7 mouse cellular contexts compared by ENCODE assay signal in the genomic region with DNA sequence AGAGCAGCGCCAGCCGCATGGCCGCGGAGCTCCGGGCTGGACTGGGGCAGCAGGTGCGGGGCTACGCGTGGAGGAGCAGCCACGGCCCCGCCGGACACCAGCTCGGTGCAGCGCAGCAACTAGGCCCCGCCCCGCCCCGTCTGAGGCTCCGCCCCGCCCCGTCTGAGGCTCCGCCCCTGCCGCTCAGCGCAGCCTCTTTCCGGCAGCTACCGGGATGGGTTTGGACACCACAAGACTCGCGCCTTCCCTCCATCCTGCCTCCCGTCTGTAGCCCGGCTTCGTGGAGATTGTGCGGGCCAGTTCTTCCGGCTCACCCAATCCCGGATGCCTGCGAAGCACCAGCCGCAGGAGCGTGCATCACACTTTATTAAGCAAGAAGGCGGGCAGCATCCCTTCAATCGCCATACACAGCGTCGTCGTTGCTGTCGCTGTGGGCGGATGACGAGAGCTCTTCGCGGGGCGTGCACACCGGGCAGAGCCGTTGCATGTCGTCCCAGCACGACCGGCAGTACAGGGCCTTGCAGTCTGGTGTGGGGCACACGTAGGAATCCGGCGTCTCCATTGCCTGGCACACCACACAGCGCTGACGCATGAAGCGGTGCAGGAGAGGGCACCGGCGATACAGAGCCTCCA. TPM values are rescaled to one million over a fixed set of nuclear protein-coding genes. Genes with fewer than 3 reads are reported as not detected.
DNase-seq lines count a peak whose midpoint lies in the region; ATAC-seq lines count a peak whose summit lies in the region.

TSS of gene Adam15 (minus strand) at position 128 of the 633 bp plus-strand sequence.

- peak within 1 kb of the TSS; percentile 69 for H3K4me2 ChIP-seq in embryonic facial prominence, embryonic 11.5 days (ENCODE audit: low read depth, low read length)
- H3K4me2 ChIP-seq in midbrain, embryonic 12.5 days (replicated peaks): peak within 1 kb of the TSS; percentile 93

- peak within 1 kb of the TSS; percentile 44 for H3K4me3 ChIP-seq in embryonic facial prominence, embryonic 11.5 days (ENCODE audit: low read depth, low read length)
- H3K4me3 ChIP-seq in limb, embryonic 10.5 days: peak within 1 kb of the TSS; percentile 67
- peak within 1 kb of the TSS; percentile 60 for H3K4me3 ChIP-seq in midbrain, embryonic 12.5 days

- no peak within 1 kb of the TSS for H3K27ac ChIP-seq in embryonic facial prominence, embryonic 11.5 days (replicated peaks; ENCODE audit: low read depth, low read length)
- peak within 1 kb of the TSS; percentile 69 for H3K27ac ChIP-seq in limb, embryonic 10.5 days
- H3K27ac ChIP-seq in midbrain, embryonic 12.5 days (replicated peaks): peak within 1 kb of the TSS; percentile 44

- peak within 1 kb of the TSS; percentile 47 for H3K9ac ChIP-seq in embryonic facial prominence, embryonic 11.5 days (replicated peaks; ENCODE audit: low read length)
- peak within 1 kb of the TSS; percentile 62 for H3K9ac ChIP-seq in midbrain, embryonic 12.5 days (replicated peaks)

- WGBS in embryonic facial prominence, embryonic 11.5 days: 1% methylated on average over 45 of the region's 59 CpGs
- 1% methylated on average over 59 of the region's 59 CpGs for WGBS in limb, embryonic 10.5 days
- WGBS in midbrain, embryonic 12.5 days: 1% methylated on average over 57 of the region's 59 CpGs

- H3K27me3 ChIP-seq in embryonic facial prominence, embryonic 11.5 days (ENCODE audit: control insufficient read depth, insufficient read depth, low read length): peaks cover 2% of the 10 kb centered on the region; the same call in 1 of the 2 replicates
- H3K27me3 ChIP-seq in limb, embryonic 10.5 days (ENCODE audit: low read depth, poor library complexity, severe bottlenecking): peaks cover 65% of the 10 kb centered on the region
- H3K27me3 ChIP-seq in midbrain, embryonic 12.5 days: peaks cover 64% of the 10 kb centered on the region

- peak; percentile 87 for ATAC-seq in embryonic facial prominence, embryonic 11.5 days (replicated peaks; ENCODE audit: insufficient number of reproducible peaks, low FRiP score, low TSS enrichment, low read depth)
- peak; percentile 89 for ATAC-seq in midbrain, embryonic 12.5 days (ENCODE audit: low FRiP score, low read depth)

- peaks cover 3% of the 10 kb centered on the region for H3K4me1 ChIP-seq in embryonic facial prominence, embryonic 11.5 days (ENCODE audit: control insufficient read depth, insufficient read depth, low read length)
- peaks cover 39% of the 10 kb centered on the region for H3K4me1 ChIP-seq in limb, embryonic 10.5 days
- peaks cover 20% of the 10 kb centered on the region for H3K4me1 ChIP-seq in midbrain, embryonic 12.5 days

- H3K9me3 ChIP-seq in embryonic facial prominence, embryonic 11.5 days (replicated peaks; ENCODE audit: control insufficient read depth, low read length): no peaks in the 10 kb centered on the region
- no peaks in the 10 kb centered on the region for H3K9me3 ChIP-seq in limb, embryonic 10.5 days (replicated peaks)
- no peaks in the 10 kb centered on the region for H3K9me3 ChIP-seq in midbrain, embryonic 12.5 days

- H3K36me3 ChIP-seq in embryonic facial prominence, embryonic 11.5 days (replicated peaks; ENCODE audit: control insufficient read depth, insufficient read depth, low read depth, low read length): no peaks in the 10 kb centered on the region; the same call in 1 of the 2 replicates
- peaks cover 17% of the 10 kb centered on the region for H3K36me3 ChIP-seq in limb, embryonic 10.5 days
- H3K36me3 ChIP-seq in midbrain, embryonic 12.5 days: no peaks in the 10 kb centered on the region

- peak; percentile 94 for DNase-seq in adrenal gland, postnatal 14 days
- DNase-seq in embryonic facial prominence, embryonic 11.5 days (ENCODE audit: low spot score): peak; percentile 89
- DNase-seq in heart, adult 11 months: peak; percentile 99
- DNase-seq in kidney, adult 18-20 months: peak; percentile 94
- peak; percentile 90 for DNase-seq in limb, embryonic 10.5 days (ENCODE audit: low spot score)
- DNase-seq in skeletal muscle tissue, adult 2 months (ENCODE audit: low read depth, low spot score): peak; percentile 50

RNA-seq across cellular contexts. Expression of gene Adam15, which starts in this region (rescaled TPM):
- 66.0 and 79.5 TPM in 2 replicates for total RNA-seq in adrenal gland, postnatal 14 days (2021)
- 17.8 and 17.9 TPM in 2 replicates for polyA plus RNA-seq in embryonic facial prominence, embryonic 11.5 days (2014; fragmentation: Nextera tagmentation; extraction: Ambion mirVana)
- 29.4 TPM in 2 replicates for polyA plus RNA-seq in limb, embryonic 10.5 days (2016; fragmentation: Nextera tagmentation; extraction: Ambion mirVana)
- 35.0 and 37.0 TPM in 2 replicates for polyA plus RNA-seq in midbrain, embryonic 12.5 days (2016; fragmentation: Nextera tagmentation; extraction: Ambion mirVana)
